Comparison of ENCODE assay signal across 8 mouse cellular contexts in genomic region chr7:141461521-141462332, GRCm38 (mm10). TPM values are rescaled to one million over a fixed set of nuclear protein-coding genes. Genes with fewer than 3 reads are reported as not detected.
DNase-seq lines count a peak whose midpoint lies in the region; ATAC-seq and TF ChIP-seq lines count a peak whose summit lies in the region.

No protein-coding gene starts in this region.

- peak overlapping the region; percentile 90 for H3K4me3 ChIP-seq in megakaryocyte, embryonic 14.5 days (replicated peaks)
- H3K4me3 ChIP-seq in cortical plate, adult 2 months (ENCODE audit: insufficient read depth, low read length): 0 out of 2 replicates have a peak overlapping the region, but pooled peaks have one; percentile 14
- H3K4me3 ChIP-seq in liver, embryonic 14.5 days (ENCODE audit: insufficient read depth in 1 of 2, low read depth in 2 of 2, low read length in 2 of 2): peak overlapping the region; percentile 13 to 52; a peak in 3 of 4 replicates
- H3K4me3 ChIP-seq in neural tube, embryonic 14.5 days (ENCODE audit: low read depth, low read length): peak overlapping the region; percentile 18

- no peak for TF ChIP-seq EP300 in liver, embryonic 14.5 days (IDR thresholded peaks at IDR 0.05; ENCODE audit: low read depth)

- no peak overlapping the region for H3K27ac ChIP-seq in cortical plate, adult 2 months (ENCODE audit: insufficient read depth, low read length)
- H3K27ac ChIP-seq in liver, embryonic 14.5 days: no peak overlapping the region
- H3K27ac ChIP-seq in neural tube, embryonic 14.5 days (ENCODE audit: low read depth, low read length): no peak overlapping the region

- peak overlapping the region; percentile 55 for H3K4me2 ChIP-seq in liver, embryonic 14.5 days (ENCODE audit: low read depth)
- peak overlapping the region; percentile 54 for H3K4me2 ChIP-seq in neural tube, embryonic 14.5 days (ENCODE audit: low read depth, low read length)

- H3K27me3 ChIP-seq in megakaryocyte, embryonic 14.5 days (replicated peaks): peaks cover 20% of the 10 kb centered on the region
- peaks cover 63% of the 10 kb centered on the region for H3K27me3 ChIP-seq in liver, embryonic 14.5 days (ENCODE audit: control insufficient read depth, insufficient read depth, low read length)
- H3K27me3 ChIP-seq in neural tube, embryonic 14.5 days (ENCODE audit: control insufficient read depth, insufficient read depth, low read length): peaks cover 52% of the 10 kb centered on the region

- WGBS in liver, embryonic 14.5 days (ENCODE audit: insufficient replicate concordance): 3% methylated on average over 59 of the region's 59 CpGs
- 3% methylated on average over 42 of the region's 59 CpGs for WGBS in neural tube, embryonic 14.5 days

- H3K36me3 ChIP-seq in megakaryocyte, embryonic 14.5 days (replicated peaks; ENCODE audit: low read length): peaks cover 61% of the 10 kb centered on the region
- H3K36me3 ChIP-seq in liver, embryonic 14.5 days (replicated peaks; ENCODE audit: control insufficient read depth, insufficient read depth, low read depth): no peaks in the 10 kb centered on the region
- H3K36me3 ChIP-seq in neural tube, embryonic 14.5 days (ENCODE audit: control insufficient read depth, insufficient read depth, low read length): peaks cover 8% of the 10 kb centered on the region; the same call in 1 of the 2 replicates

- DNase-seq in heart, postnatal 4 days: peak; percentile 55
- no peak for DNase-seq in liver, embryonic 14.5 days (ENCODE audit: low read depth in 3 of 3, low spot score in 3 of 3)
- no peak for DNase-seq in ovary, postnatal 36 days (ENCODE audit: low spot score)
- no peak for DNase-seq in urinary bladder, postnatal 25 days (ENCODE audit: low spot score)

- peaks cover 98% of the 10 kb centered on the region for H3K4me1 ChIP-seq in megakaryocyte, embryonic 14.5 days
- H3K4me1 ChIP-seq in cortical plate, adult 2 months (ENCODE audit: control insufficient read depth, insufficient read depth, low read length): no peaks in the 10 kb centered on the region
- peaks cover 3% of the 10 kb centered on the region in 2 experiments for H3K4me1 ChIP-seq in liver, embryonic 14.5 days (replicated peaks; ENCODE audit: control insufficient read depth in 2 of 2, insufficient read depth in 2 of 2, low read length in 1 of 2)
- peaks cover 6% of the 10 kb centered on the region; the same call in 1 of the 2 replicates for H3K4me1 ChIP-seq in neural tube, embryonic 14.5 days (ENCODE audit: control insufficient read depth, insufficient read depth, low read length)

- peak overlapping the region; percentile 21; the same call in 1 of the 2 replicates for H3K9ac ChIP-seq in liver, embryonic 14.5 days (replicated peaks)
- peak overlapping the region; percentile 45 for H3K9ac ChIP-seq in neural tube, embryonic 14.5 days (replicated peaks; ENCODE audit: low read depth, low read length)

- ATAC-seq in megakaryocyte, adult 5-6 weeks (ENCODE audit: poor library complexity, severe bottlenecking): no peak
- ATAC-seq in liver, embryonic 14.5 days (ENCODE audit: insufficient read depth): no peak
- ATAC-seq in neural tube, embryonic 14.5 days (ENCODE audit: low read depth): no peak

- no peak for TF ChIP-seq CTCF in cortical plate, adult 2 months (IDR thresholded peaks at IDR 0.05; ENCODE audit: extremely low read depth, insufficient read depth, low read length)
- peak; percentile 20; the same call in 1 of the 2 replicates for TF ChIP-seq CTCF in liver, embryonic 14.5 days (IDR thresholded peaks at IDR 0.05; ENCODE audit: low read depth)

- no peak for TF ChIP-seq POLR2A in cortical plate, adult 2 months (IDR thresholded peaks at IDR 0.05; ENCODE audit: extremely low read depth, insufficient read depth, low read length)

- H3K9me3 ChIP-seq in megakaryocyte, embryonic 14.5 days: no peaks in the 10 kb centered on the region
- H3K9me3 ChIP-seq in liver, embryonic 14.5 days (ENCODE audit: control insufficient read depth, low read length): no peaks in the 10 kb centered on the region
- no peaks in the 10 kb centered on the region for H3K9me3 ChIP-seq in neural tube, embryonic 14.5 days (ENCODE audit: control insufficient read depth, low read length)

RNA-seq across cellular contexts. Expression of gene Cracr2b, which starts 0.8 kb away (rescaled TPM):
- polyA plus RNA-seq in megakaryocyte, embryonic 14.5 days (2012; ENCODE audit: insufficient read depth, low replicate concordance): 19.4 and 29.4 TPM in 2 replicates
- 1.6 and 1.8 TPM in 2 replicates for total RNA-seq in megakaryocyte, adult 5-6 weeks (2015)
- total RNA-seq in megakaryocyte, adult 5-6 weeks (2017): 1.5 and 2.0 TPM in 2 replicates
- polyA plus RNA-seq in cortical plate, adult 2 months (2012; rRNA removed): 4.8 and 7.4 TPM in 2 replicates
- 10 to 100 TPM; 17.6 to 20.1 TPM for total RNA-seq in heart, postnatal 4 days (2021)
- polyA plus RNA-seq in liver, embryonic 14.5 days (2012; rRNA removed): 1.3 and 2.6 TPM in 2 replicates
- polyA plus RNA-seq in liver, embryonic 14.5 days (2014; fragmentation: Nextera tagmentation; extraction: Ambion mirVana): 0.89 and 1.9 TPM in 2 replicates
- polyA plus RNA-seq in neural tube, embryonic 14.5 days (2014; fragmentation: Nextera tagmentation; extraction: Ambion mirVana): 3.6 and 6.6 TPM in 2 replicates

RNA-seq across cellular contexts. Expression of gene Cd151, which starts 5.5 kb away (rescaled TPM):
- 56.1 and 168 TPM in 2 replicates for polyA plus RNA-seq in megakaryocyte, embryonic 14.5 days (2012; ENCODE audit: insufficient read depth, low replicate concordance)
- total RNA-seq in megakaryocyte, adult 5-6 weeks (2015): 13.3 and 16.8 TPM in 2 replicates
- 21.6 and 26.4 TPM in 2 replicates for total RNA-seq in megakaryocyte, adult 5-6 weeks (2017)
- polyA plus RNA-seq in cortical plate, adult 2 months (2012; rRNA removed): 63.5 and 66.0 TPM in 2 replicates
- total RNA-seq in heart, postnatal 4 days (2021): 100 to 1,000 TPM; 229 to 230 TPM
- polyA plus RNA-seq in liver, embryonic 14.5 days (2012; rRNA removed): 20.0 and 22.0 TPM in 2 replicates
- polyA plus RNA-seq in liver, embryonic 14.5 days (2014; fragmentation: Nextera tagmentation; extraction: Ambion mirVana): 12.8 and 13.8 TPM in 2 replicates
- polyA plus RNA-seq in neural tube, embryonic 14.5 days (2014; fragmentation: Nextera tagmentation; extraction: Ambion mirVana): 43.3 and 49.6 TPM in 2 replicates

RNA-seq across cellular contexts. Expression of gene Pnpla2, which starts 6.7 kb away (rescaled TPM):
- polyA plus RNA-seq in megakaryocyte, embryonic 14.5 days (2012; ENCODE audit: insufficient read depth, low replicate concordance): 230 and 314 TPM in 2 replicates
- 31.2 and 34.5 TPM in 2 replicates for total RNA-seq in megakaryocyte, adult 5-6 weeks (2015)
- total RNA-seq in megakaryocyte, adult 5-6 weeks (2017): 9.1 and 12.3 TPM in 2 replicates
- 31.6 and 32.2 TPM in 2 replicates for polyA plus RNA-seq in cortical plate, adult 2 months (2012; rRNA removed)
- total RNA-seq in heart, postnatal 4 days (2021): 100 to 1,000 TPM; 118 to 127 TPM
- polyA plus RNA-seq in liver, embryonic 14.5 days (2012; rRNA removed): 6.7 TPM in 2 replicates
- 9.0 and 9.4 TPM in 2 replicates for polyA plus RNA-seq in liver, embryonic 14.5 days (2014; fragmentation: Nextera tagmentation; extraction: Ambion mirVana)
- 14.0 and 14.7 TPM in 2 replicates for polyA plus RNA-seq in neural tube, embryonic 14.5 days (2014; fragmentation: Nextera tagmentation; extraction: Ambion mirVana)

RNA-seq across cellular contexts. Expression of gene Polr2l, which starts 13.2 kb away (rescaled TPM):
- polyA plus RNA-seq in megakaryocyte, embryonic 14.5 days (2012; ENCODE audit: insufficient read depth, low replicate concordance): 49.6 and 150 TPM in 2 replicates
- 16.6 and 24.0 TPM in 2 replicates for total RNA-seq in megakaryocyte, adult 5-6 weeks (2015)
- 17.9 and 27.6 TPM in 2 replicates for total RNA-seq in megakaryocyte, adult 5-6 weeks (2017)
- 49.3 and 52.1 TPM in 2 replicates for polyA plus RNA-seq in cortical plate, adult 2 months (2012; rRNA removed)
- 10 to 100 TPM; 49.6 to 52.4 TPM for total RNA-seq in heart, postnatal 4 days (2021)
- polyA plus RNA-seq in liver, embryonic 14.5 days (2012; rRNA removed): 10.9 and 24.6 TPM in 2 replicates
- 52.4 and 54.7 TPM in 2 replicates for polyA plus RNA-seq in liver, embryonic 14.5 days (2014; fragmentation: Nextera tagmentation; extraction: Ambion mirVana)
- 74.0 and 87.3 TPM in 2 replicates for polyA plus RNA-seq in neural tube, embryonic 14.5 days (2014; fragmentation: Nextera tagmentation; extraction: Ambion mirVana)

RNA-seq across cellular contexts. Expression of gene Tspan4, which starts 13.3 kb away (rescaled TPM):
- polyA plus RNA-seq in megakaryocyte, embryonic 14.5 days (2012; ENCODE audit: insufficient read depth, low replicate concordance): 53.2 and 54.8 TPM in 2 replicates
- total RNA-seq in megakaryocyte, adult 5-6 weeks (2015): 1.4 and 1.5 TPM in 2 replicates
- total RNA-seq in megakaryocyte, adult 5-6 weeks (2017): 1.9 and 3.3 TPM in 2 replicates
- 32.4 and 33.0 TPM in 2 replicates for polyA plus RNA-seq in cortical plate, adult 2 months (2012; rRNA removed)
- total RNA-seq in heart, postnatal 4 days (2021): 10 to 100 TPM; 37.2 to 38.0 TPM
- polyA plus RNA-seq in liver, embryonic 14.5 days (2012; rRNA removed): 32.1 and 37.4 TPM in 2 replicates
- 42.1 and 43.0 TPM in 2 replicates for polyA plus RNA-seq in liver, embryonic 14.5 days (2014; fragmentation: Nextera tagmentation; extraction: Ambion mirVana)
- polyA plus RNA-seq in neural tube, embryonic 14.5 days (2014; fragmentation: Nextera tagmentation; extraction: Ambion mirVana): 55.7 and 63.3 TPM in 2 replicates

Comparison
In these comparisons a context has a peak if more than half of its experiments do, and no peak if none do; other contexts are left out.
1. H3K4me3 ChIP-seq: peak in every context shown above with its lines; median percentile 90 in megakaryocyte, embryonic 14.5 days; 32 in liver, embryonic 14.5 days; 18 in neural tube, embryonic 14.5 days; 14 in cortical plate, adult 2 months.